Mouse (Mus musculus) stomach, postnatal 0 days (tissue): ENCODE data around the gene Dcun1d4. TPM values are rescaled to one million over a fixed set of nuclear protein-coding genes. Genes with fewer than 3 reads are reported as not detected.
A peak's percentile ranks its signal among the peaks of the same experiment; 100 is the strongest.

Source experiments
- ATAC-seq: fragments of 200-750 bp; cut with Nextera tagmentation; 2 replicates; pipeline ENCODE4 v1.8.0; 2017; ENCODE audit not compliant: low FRiP score, low TSS enrichment
- DNase-seq: peaks from one replicate; pipeline ENCODE4 v3.0.0-alpha.2; 2016; ENCODE audit warnings: low spot score
- H3K27ac ChIP-seq: fragments of 300-500 bp; sonication (generic); replicated peaks from 2 replicates; pipeline ENCODE4 v1.5.1; 2014; ENCODE audit warnings: mild to moderate bottlenecking, control low read depth
- H3K27me3 ChIP-seq: fragments of 300-500 bp; sonication (generic); 2 replicates; pipeline ENCODE4 v1.6.1; 2014; ENCODE audit warnings: low read length; ENCODE audit not compliant: control insufficient read depth, insufficient read depth
- H3K36me3 ChIP-seq: fragments of 300-500 bp; sonication (generic); 2 replicates; pipeline ENCODE4 v1.6.1; 2014; ENCODE audit warnings: low read length, mixed read lengths; ENCODE audit not compliant: control insufficient read depth, insufficient read depth
- H3K4me1 ChIP-seq: fragments of 300-500 bp; sonication (generic); replicated peaks from 2 replicates; pipeline ENCODE4 v1.6.1; 2014; ENCODE audit warnings: antibody characterized with exemption; ENCODE audit not compliant: control insufficient read depth, insufficient read depth
- H3K4me2 ChIP-seq: fragments of 300-500 bp; sonication (generic); replicated peaks from 2 replicates; pipeline ENCODE4 v1.6.1; 2014; ENCODE audit warnings: low read depth, mild to moderate bottlenecking, control low read depth, moderate library complexity
- H3K4me3 ChIP-seq: fragments of 300-500 bp; sonication (generic); 2 replicates; pipeline ENCODE4 v1.5.1; 2014; ENCODE audit warnings: low read depth, low read length, control low read depth
- H3K9ac ChIP-seq: fragments of 300-500 bp; sonication (generic); 2 replicates; pipeline ENCODE4 v1.6.1; 2014; ENCODE audit warnings: mild to moderate bottlenecking, low read length, control low read depth, mixed read lengths
- H3K9me3 ChIP-seq: fragments of 300-500 bp; sonication (generic); 2 replicates; pipeline ENCODE4 v1.6.1; 2016; ENCODE audit warnings: low read length; ENCODE audit not compliant: control insufficient read depth
- CTCF ChIP-seq: IDR thresholded peaks from 2 replicates; pipeline ENCODE4 v1.5.1; 2016; ENCODE audit warnings: antibody characterized with exemption, low read depth, mild to moderate bottlenecking, moderate library complexity
- EP300 ChIP-seq: optimal IDR thresholded peaks from 2 replicates; pipeline ENCODE3; 2016; ENCODE audit warnings: antibody characterized with exemption
- WGBS: fragments of 180-500 bp; shearing (Covaris S2); extraction: QIAGEN DNeasy Blood & Tissue Kit; methylation state at CpG from one replicate; pipeline ENCODE4 v1.1.7; 2014; 5-methylcytosine and 5-hydroxymethylcytosine counted together
- polyA plus RNA-seq: library from polyadenylated mRNA; unstranded; fragments of >200 nt; fragmentation: Nextera tagmentation; extraction: Ambion mirVana; gene quantifications from 2 replicates; pipeline ENCODE4 v1.2.1, GENCODE M21; 2015

Dcun1d4 gene
- polyA plus RNA-seq, 1 experiment from 2014 or later: 10.8 TPM

GRCm38 (mm10) chr5:73602865-73603264 lies 122.1 kb downstream of the Dcun1d4 start:
- TF ChIP-seq CTCF (peak; percentile 59), EP300 (no peak)
- H3K9ac ChIP-seq: no peak overlapping the region
- H3K36me3 ChIP-seq: no peaks in the 10 kb centered on the region
- DNase-seq (no peak), ATAC-seq (no peak)
- H3K9me3 ChIP-seq: no peaks in the 10 kb centered on the region
- no peak overlapping the region for H3K4me3 ChIP-seq
- H3K4me1 ChIP-seq: no peaks in the 10 kb centered on the region
- H3K4me2 ChIP-seq: no peak overlapping the region
- no peaks in the 10 kb centered on the region for H3K27me3 ChIP-seq
- 68% methylated on average over 3 of the region's 3 CpGs for WGBS
- no peak overlapping the region for H3K27ac ChIP-seq

DNA sequence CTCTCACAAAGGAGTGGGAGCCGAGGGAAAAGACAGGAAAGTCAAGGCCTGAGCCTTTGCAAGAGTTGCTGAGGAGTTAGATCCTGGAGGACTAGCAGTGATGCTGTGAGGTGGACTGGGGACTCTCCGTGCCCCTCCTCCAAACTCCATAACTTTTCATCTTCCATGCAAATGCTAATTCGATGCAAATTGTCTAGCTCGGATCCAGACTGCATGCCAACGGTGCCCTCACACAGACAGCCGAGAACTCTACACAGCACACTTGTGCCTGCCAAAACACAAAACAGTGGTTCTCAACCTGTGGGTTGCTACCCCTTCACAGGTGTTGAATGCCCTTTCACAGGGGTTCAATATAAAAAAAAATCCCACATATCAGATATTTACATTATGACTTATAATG lies 123.7 kb downstream of the Dcun1d4 start:
- Histone ChIP-seq H3K27ac (no peak overlapping the region), H3K27me3 (no peaks in the 10 kb centered on the region), H3K9me3 (no peaks in the 10 kb centered on the region), H3K4me3 (no peak overlapping the region), H3K9ac (no peak overlapping the region), H3K36me3 (no peaks in the 10 kb centered on the region), H3K4me1 (no peaks in the 10 kb centered on the region), H3K4me2 (no peak overlapping the region)
- TF ChIP-seq CTCF (no peak), EP300 (no peak)
- 93% methylated on average over 6 of the region's 6 CpGs for WGBS
- no peak for DNase-seq
- ATAC-seq: no peak

DNA sequence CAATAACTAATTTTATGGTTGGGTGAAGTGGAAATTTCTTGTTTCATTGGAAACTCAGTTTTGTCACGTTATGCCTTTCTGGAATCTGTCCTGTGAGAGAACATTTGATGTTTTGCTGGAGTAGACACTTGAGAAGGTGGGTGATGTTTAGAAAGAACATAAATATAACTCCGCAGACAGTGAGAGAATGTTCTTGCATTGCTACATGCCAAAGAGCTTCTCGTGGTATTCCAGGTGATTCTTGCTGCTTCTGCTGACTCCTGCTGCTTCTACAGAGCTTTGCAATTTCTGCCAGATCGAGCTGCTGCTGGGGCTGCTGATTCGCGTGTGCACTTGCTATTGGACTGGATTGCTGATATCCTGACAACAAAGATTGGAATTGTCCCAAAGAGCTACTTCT lies 124.2 kb downstream of the Dcun1d4 start:
- WGBS: 89% methylated on average over 6 of the region's 6 CpGs
- H3K27ac ChIP-seq: no peak overlapping the region
- no peak overlapping the region for H3K9ac ChIP-seq

More for the DNA sequence above, 124.2 kb downstream of the Dcun1d4 start:
- Histone ChIP-seq H3K4me1 (no peaks in the 10 kb centered on the region), H3K27me3 (no peaks in the 10 kb centered on the region), H3K4me3 (no peak overlapping the region), H3K36me3 (no peaks in the 10 kb centered on the region), H3K9me3 (no peaks in the 10 kb centered on the region), H3K4me2 (no peak overlapping the region)
- ATAC-seq: no peak
- TF ChIP-seq CTCF (no peak), EP300 (no peak)
- no peak for DNase-seq

Other genes with a start within 250 kb of the Dcun1d4 start
- gene Fryl, start 224.4 kb upstream of the Dcun1d4 start, polyA plus RNA-seq: 20.8 TPM in 2 replicates
- 169 and 190 TPM in 2 replicates for gene Ociad1, start 188.2 kb upstream of the Dcun1d4 start, polyA plus RNA-seq
- gene Ociad2, start 140.0 kb upstream of the Dcun1d4 start, polyA plus RNA-seq: 162 and 173 TPM in 2 replicates
- 8.6 and 10.9 TPM in 2 replicates for gene Cwh43, start 74.9 kb upstream of the Dcun1d4 start, polyA plus RNA-seq
- gene Lrrc66, start 151.5 kb downstream of the Dcun1d4 start, polyA plus RNA-seq: 3.0 and 3.5 TPM in 2 replicates
- 12.4 and 12.7 TPM in 2 replicates for gene Sgcb, start 166.8 kb downstream of the Dcun1d4 start, polyA plus RNA-seq
- 0.19 TPM in 1 of 2 replicates, not detected in the other for gene Spata18, start 170.4 kb downstream of the Dcun1d4 start, polyA plus RNA-seq